Mouse (Mus musculus) brain, embryonic 14.5 days (tissue): ENCODE measurements at regions not wholly inside any gene's neighbourhood (a gene's known extent, or its start where the extent isn't known, plus 50 kb on each side); places are given as distances from the start of the nearest gene placed in this dataset.

Source experiments
- CTCF ChIP-seq: fragments of 200-500 bp; IDR thresholded peaks from 2 replicates; pipeline ENCODE4 v1.5.1; 2012; ENCODE audit warnings: inconsistent platforms, mild to moderate bottlenecking, moderate library complexity, borderline replicate concordance; ENCODE audit not compliant: insufficient read depth, insufficient read length; ENCODE audit errors: extremely low read depth
- POLR2A ChIP-seq: fragments of 200-500 bp; IDR thresholded peaks from 2 replicates; pipeline ENCODE4 v1.6.1; 2012; ENCODE audit warnings: mild to moderate bottlenecking, inconsistent platforms, borderline replicate concordance; ENCODE audit not compliant: poor library complexity, insufficient read depth, insufficient read length, severe bottlenecking; ENCODE audit errors: extremely low read depth

DNA sequence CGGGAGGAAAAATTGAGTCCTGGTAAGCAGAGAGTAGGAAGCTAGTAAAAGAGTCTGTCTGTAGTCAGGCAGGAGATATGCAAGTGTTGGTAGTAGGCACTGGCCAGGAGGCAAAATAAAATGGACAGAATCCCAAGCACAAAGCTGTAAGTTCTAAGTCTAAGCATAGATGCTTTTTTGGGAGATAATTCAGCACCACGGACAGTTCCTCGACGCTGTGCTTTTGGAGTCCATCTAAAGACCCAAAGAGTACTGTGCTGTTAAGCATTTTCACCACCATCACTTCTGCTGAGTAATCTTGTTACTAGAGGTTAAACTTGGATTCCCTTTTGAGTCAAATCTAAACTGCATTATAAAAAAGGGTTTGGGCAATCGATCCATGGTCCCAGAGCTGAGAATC, 128.9 kb downstream of the Otor start:
- TF ChIP-seq POLR2A, result no peak
- no peak for TF ChIP-seq CTCF
